Mouse (Mus musculus) lung, embryonic 14.5 days (tissue): ENCODE results near the gene Grik5. TPM values are rescaled to one million over a fixed set of nuclear protein-coding genes. Genes with fewer than 3 reads are reported as not detected.
A peak's percentile ranks its signal among the peaks of the same experiment; 100 is the strongest.
"Not testable (repeated sequence)": the region's sequence is repeated elsewhere in the genome, so short reads cannot be mapped to it uniquely, and the experiment has no call there.

Experiments
- ATAC-seq: fragments of 200-750 bp; cut with Nextera tagmentation; 2 replicates; pipeline ENCODE4 v1.8.0; 2017; ENCODE audit warnings: mild to moderate bottlenecking, moderate TSS enrichment, moderate library complexity; ENCODE audit not compliant: insufficient read depth
- DNase-seq: peaks from one replicate; pipeline ENCODE4 v3.0.0-alpha.2; 2015
- H3K27ac ChIP-seq: fragments of 300-500 bp; sonication (generic); 2 replicates; pipeline ENCODE4 v1.5.1; 2014; ENCODE audit warnings: low read depth, mild to moderate bottlenecking, moderate library complexity
- H3K27me3 ChIP-seq: fragments of 300-500 bp; sonication (generic); 2 replicates; pipeline ENCODE4 v1.6.1; 2014; ENCODE audit warnings: low read length, control low read depth; ENCODE audit not compliant: insufficient read depth
- H3K36me3 ChIP-seq: fragments of 300-500 bp; sonication (generic); 2 replicates; pipeline ENCODE4 v1.6.1; 2014; ENCODE audit warnings: control low read depth; ENCODE audit not compliant: insufficient read depth
- H3K4me1 ChIP-seq: fragments of 300-500 bp; sonication (generic); 2 replicates; pipeline ENCODE4 v1.6.1; 2014; ENCODE audit warnings: antibody characterized with exemption, control low read depth; ENCODE audit not compliant: insufficient read depth
- H3K4me2 ChIP-seq: fragments of 300-500 bp; sonication (generic); 2 replicates; pipeline ENCODE4 v1.6.1; 2014; ENCODE audit warnings: mild to moderate bottlenecking
- H3K4me3 ChIP-seq: fragments of 300-500 bp; sonication (generic); 2 replicates; pipeline ENCODE4 v1.5.1; 2014; ENCODE audit warnings: low read depth, low read length
- H3K9ac ChIP-seq: fragments of 300-500 bp; sonication (generic); 2 replicates; pipeline ENCODE4 v1.6.1; 2014
- H3K9me3 ChIP-seq: fragments of 300-500 bp; sonication (generic); 2 replicates; pipeline ENCODE4 v1.6.1; 2016; ENCODE audit warnings: low read depth, low read length, control low read depth
- CTCF ChIP-seq: IDR thresholded peaks from 2 replicates; pipeline ENCODE4 v1.5.1; 2016; ENCODE audit warnings: antibody characterized with exemption, low read depth
- WGBS: fragments of 180-500 bp; shearing (Covaris S2); extraction: QIAGEN DNeasy Blood & Tissue Kit; methylation state at CpG from one replicate; pipeline ENCODE4 v1.1.7; 2014; 5-methylcytosine and 5-hydroxymethylcytosine counted together
- polyA plus RNA-seq: library from polyadenylated mRNA; unstranded; fragments of >200 nt; fragmentation: Nextera tagmentation; extraction: Ambion mirVana; gene quantifications from 2 replicates; pipeline ENCODE4 v1.2.1, GENCODE M21; 2014

Gene Grik5
- polyA plus RNA-seq, 1 experiment from 2014 or later = 6.7 TPM

- no peak overlapping the region for H3K27ac ChIP-seq
- H3K36me3 ChIP-seq = peaks cover 50% of the 10 kb centered on the region
- 71% methylated on average over 3 of the region's 3 CpGs for WGBS
Observed at GRCm38 (mm10) chr7:25052587-25052986, 19.6 kb downstream of the Grik5 start.

GRCm38 (mm10) chr7:25049295-25049930, 22.7 kb downstream of the Grik5 start:
- no peak for TF ChIP-seq CTCF
- 72% methylated on average over 16 of the region's 16 CpGs for WGBS
- Histone ChIP-seq H3K4me2 (no peak overlapping the region), H3K4me3 (no peak overlapping the region), H3K27me3 (no peaks in the 10 kb centered on the region), H3K36me3 (peaks cover 39% of the 10 kb centered on the region; the same call in 1 of the 2 replicates), H3K27ac (no peak overlapping the region), H3K9me3 (no peaks in the 10 kb centered on the region), H3K4me1 (no peaks in the 10 kb centered on the region), H3K9ac (no peak overlapping the region)
- no peak for ATAC-seq
- no peak for DNase-seq

More at GRCm38 (mm10) chr7:25052587-25052986, 19.6 kb downstream of the Grik5 start:
- H3K4me3 ChIP-seq = no peak overlapping the region
- no peaks in the 10 kb centered on the region for H3K9me3 ChIP-seq
- H3K27me3 ChIP-seq = no peaks in the 10 kb centered on the region
- DNase-seq (no peak), ATAC-seq (no peak)
- no peak overlapping the region for H3K4me2 ChIP-seq
- TF ChIP-seq CTCF = no peak
- H3K9ac ChIP-seq = no peak overlapping the region
- no peaks in the 10 kb centered on the region for H3K4me1 ChIP-seq

DNA sequence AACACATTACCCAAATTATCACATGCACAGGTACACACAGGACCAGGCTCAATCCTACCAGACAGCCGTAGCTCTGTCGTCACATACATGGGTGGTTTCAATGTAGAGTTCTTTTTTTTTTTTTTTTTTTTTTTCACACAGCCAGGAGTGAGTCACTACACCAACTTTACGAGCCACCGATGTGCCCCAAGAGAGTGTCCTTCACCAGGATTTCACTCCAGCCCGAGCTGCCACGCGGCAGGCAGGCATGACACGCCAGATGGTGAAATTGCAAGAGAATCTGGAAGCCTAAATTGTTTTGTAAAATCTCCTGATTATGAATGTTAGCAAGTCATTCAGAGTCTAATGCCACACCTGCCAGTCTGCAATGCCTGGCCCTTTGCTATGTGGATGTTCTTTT, 24.8 kb downstream of the Grik5 start:
- no peaks in the 10 kb centered on the region for H3K4me1 ChIP-seq
- H3K27ac ChIP-seq = no peak overlapping the region
- H3K4me2 ChIP-seq = no peak overlapping the region
- H3K4me3 ChIP-seq = no peak overlapping the region
- TF ChIP-seq CTCF = no peak
- no peaks in the 10 kb centered on the region for H3K27me3 ChIP-seq
- DNase-seq = no peak
- no peak for ATAC-seq
- no peak overlapping the region for H3K9ac ChIP-seq
- peaks cover 41% of the 10 kb centered on the region for H3K36me3 ChIP-seq
- H3K9me3 ChIP-seq = no peaks in the 10 kb centered on the region
- WGBS = 87% methylated on average over 8 of the region's 8 CpGs

- not testable (repeated sequence) for H3K27me3 ChIP-seq, H3K4me1 ChIP-seq, H3K4me3 ChIP-seq, H3K27ac ChIP-seq, H3K4me2 ChIP-seq, ATAC-seq, DNase-seq, H3K9ac ChIP-seq, H3K9me3 ChIP-seq
- 87% methylated on average over 7 of the region's 7 CpGs for WGBS
- peaks cover 41% of the 10 kb centered on the region for H3K36me3 ChIP-seq
Observed at GRCm38 (mm10) chr7:25044599-25044998, 27.5 kb downstream of the Grik5 start.

DNA sequence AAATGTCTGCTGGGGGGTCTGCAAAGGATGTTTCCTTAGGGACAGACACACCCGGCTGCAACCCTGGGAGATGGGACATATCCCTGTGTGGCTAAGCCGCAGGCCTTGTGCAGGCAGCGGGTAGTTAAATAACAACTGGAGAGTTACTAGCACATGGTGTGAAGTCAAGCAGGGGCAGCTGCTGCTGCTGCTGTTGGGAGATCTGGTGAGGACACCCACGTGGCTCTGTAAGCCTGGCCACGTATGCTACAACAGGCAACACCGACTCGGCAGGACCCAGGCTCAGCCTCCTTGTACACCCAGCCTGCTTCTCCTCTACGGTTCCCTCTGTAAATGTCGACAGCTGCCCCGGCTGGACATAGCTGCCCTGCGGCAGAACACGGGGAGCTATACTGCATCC, 30.2 kb downstream of the Grik5 start:
- H3K9me3 ChIP-seq = no peaks in the 10 kb centered on the region
- H3K27me3 ChIP-seq = no peaks in the 10 kb centered on the region
- H3K9ac ChIP-seq = no peak overlapping the region
- H3K27ac ChIP-seq = no peak overlapping the region
- no peak overlapping the region for H3K4me3 ChIP-seq
- no peaks in the 10 kb centered on the region for H3K4me1 ChIP-seq
- ATAC-seq (no peak), DNase-seq (no peak)
- TF ChIP-seq CTCF = no peak
- H3K4me2 ChIP-seq = no peak overlapping the region
- 87% methylated on average over 12 of the region's 12 CpGs for WGBS
- H3K36me3 ChIP-seq = peaks cover 35% of the 10 kb centered on the region

DNA sequence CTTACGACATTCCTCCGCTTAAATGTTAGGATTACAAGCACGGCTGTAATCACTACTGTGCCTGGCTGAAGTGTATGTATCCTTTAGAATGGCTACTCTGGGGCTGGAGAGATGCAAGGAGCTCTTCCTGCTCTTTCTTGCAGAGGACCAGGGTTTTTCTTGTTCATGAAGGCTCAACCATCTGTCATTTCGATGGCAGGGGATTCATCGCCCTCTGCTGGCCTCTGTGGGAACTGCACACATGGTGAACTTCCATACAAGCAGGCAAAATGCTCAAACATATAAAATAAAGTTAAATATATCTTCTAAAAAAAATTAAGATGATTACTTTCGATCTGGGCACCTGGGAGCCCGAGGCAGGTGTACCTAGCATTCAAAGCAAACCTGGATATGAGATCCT, 36.2 kb downstream of the Grik5 start:
- Histone ChIP-seq H3K4me1 (no peaks in the 10 kb centered on the region), H3K9ac (no peak overlapping the region), H3K27me3 (no peaks in the 10 kb centered on the region), H3K4me2 (no peak overlapping the region), H3K4me3 (no peak overlapping the region), H3K36me3 (peaks cover 20% of the 10 kb centered on the region; the same call in 1 of the 2 replicates), H3K9me3 (no peaks in the 10 kb centered on the region), H3K27ac (no peak overlapping the region)
- no peak for ATAC-seq
- 51% methylated on average over 7 of the region's 7 CpGs for WGBS
- DNase-seq = peak; percentile 83
- TF ChIP-seq CTCF = peak; percentile 85

GRCm38 (mm10) chr7:25034796-25035195, 37.4 kb downstream of the Grik5 start:
- no peaks in the 10 kb centered on the region for H3K4me1 ChIP-seq
- 93% methylated on average over 4 of the region's 4 CpGs for WGBS
- no peak overlapping the region for H3K4me3 ChIP-seq
- H3K9me3 ChIP-seq = no peaks in the 10 kb centered on the region
- H3K27ac ChIP-seq = no peak overlapping the region
- peaks cover 20% of the 10 kb centered on the region; the same call in 1 of the 2 replicates for H3K36me3 ChIP-seq
- H3K27me3 ChIP-seq = no peaks in the 10 kb centered on the region
- no peak overlapping the region for H3K4me2 ChIP-seq
- DNase-seq = no peak
- TF ChIP-seq CTCF = no peak
- H3K9ac ChIP-seq = no peak overlapping the region
- no peak for ATAC-seq

DNA sequence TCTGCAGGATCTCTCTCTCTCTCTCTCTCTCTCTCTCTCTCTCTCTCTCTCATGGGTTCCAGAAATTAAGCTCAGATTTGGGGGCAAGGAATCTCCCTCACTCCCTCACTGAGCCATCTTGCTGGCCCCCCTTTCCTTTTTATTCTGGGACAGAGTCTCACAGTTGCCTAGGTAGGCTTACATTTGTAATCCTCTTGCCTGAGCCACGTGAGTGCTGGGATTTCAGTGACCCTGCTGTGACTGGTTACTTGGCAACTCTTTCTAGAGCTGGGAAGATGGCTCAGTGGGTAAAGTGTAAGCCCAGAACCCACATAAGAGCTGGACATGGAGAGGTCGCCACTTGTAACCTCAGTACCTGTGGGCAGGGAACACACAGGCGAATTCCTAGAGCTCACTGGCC, 40.6 kb downstream of the Grik5 start:
- H3K4me3 ChIP-seq = no peak overlapping the region
- ATAC-seq (no peak), DNase-seq (no peak)
- no peak overlapping the region for H3K4me2 ChIP-seq
- H3K4me1 ChIP-seq = no peaks in the 10 kb centered on the region
- 73% methylated on average over 3 of the region's 3 CpGs for WGBS
- H3K27me3 ChIP-seq = no peaks in the 10 kb centered on the region
- peaks cover 22% of the 10 kb centered on the region; the same call in 1 of the 2 replicates for H3K36me3 ChIP-seq
- H3K27ac ChIP-seq = no peak overlapping the region
- H3K9ac ChIP-seq = no peak overlapping the region
- no peak for TF ChIP-seq CTCF
- H3K9me3 ChIP-seq = no peaks in the 10 kb centered on the region
